In genomic region chr2:72813282-72813974, GRCm38 (mm10) we compare ENCODE assay signal across 20 mouse cellular contexts.
A peak's percentile ranks its signal among the peaks of the same experiment; 100 is the strongest.
DNase-seq lines count a peak whose midpoint lies in the region; ATAC-seq and TF ChIP-seq lines count a peak whose summit lies in the region.
"Had no signal": no experiment of that assay in that cellular context is flagged by ENCODE, and none has a peak within 500 bp of the region (broad histone marks: within the 10 kb centered on the region; RNA-seq: fewer than 3 reads in every experiment).

No protein-coding gene starts in this region.

- no peaks in the 10 kb centered on the region for H3K36me3 ChIP-seq in hindbrain, embryonic 13.5 days
- no peaks in the 10 kb centered on the region for H3K36me3 ChIP-seq in hindbrain, embryonic 10.5 days
- no peaks in the 10 kb centered on the region for H3K36me3 ChIP-seq in liver, postnatal 0 days (replicated peaks; ENCODE audit: insufficient read depth, low read length)
- H3K36me3 ChIP-seq in midbrain, embryonic 14.5 days (ENCODE audit: control insufficient read depth, insufficient read depth, low read length) = no peaks in the 10 kb centered on the region
- H3K36me3 ChIP-seq: kidney, embryonic 15.5 days; limb, embryonic 10.5 days; midbrain, embryonic 12.5 days; stomach, embryonic 15.5 days had no signal

- peaks cover 18% of the 10 kb centered on the region for H3K4me1 ChIP-seq in hindbrain, embryonic 13.5 days (replicated peaks)
- H3K4me1 ChIP-seq in hindbrain, embryonic 10.5 days (replicated peaks) = peaks cover 6% of the 10 kb centered on the region
- H3K4me1 ChIP-seq in liver, postnatal 0 days (ENCODE audit: insufficient read depth) = no peaks in the 10 kb centered on the region
- H3K4me1 ChIP-seq in midbrain, embryonic 14.5 days (ENCODE audit: control insufficient read depth, insufficient read depth, low read length) = peaks cover 4% of the 10 kb centered on the region; the same call in 1 of the 2 replicates
- H3K4me1 ChIP-seq: stomach, embryonic 15.5 days had no signal

- H3K27ac ChIP-seq in hindbrain, embryonic 13.5 days = no peak overlapping the region
- no peak overlapping the region for H3K27ac ChIP-seq in hindbrain, embryonic 10.5 days
- no peak overlapping the region for H3K27ac ChIP-seq in liver, postnatal 0 days (ENCODE audit: low read depth)
- H3K27ac ChIP-seq in midbrain, embryonic 14.5 days (replicated peaks; ENCODE audit: low read depth, low read length) = no peak overlapping the region
- H3K27ac ChIP-seq: heart, adult 2 months; hindbrain, embryonic 14.5 days; kidney, embryonic 15.5 days; limb, embryonic 10.5 days; midbrain, embryonic 12.5 days; stomach, embryonic 15.5 days had no signal

- no peaks in the 10 kb centered on the region for H3K9me3 ChIP-seq in hindbrain, embryonic 13.5 days
- peaks cover 8% of the 10 kb centered on the region for H3K9me3 ChIP-seq in hindbrain, embryonic 10.5 days
- no peaks in the 10 kb centered on the region for H3K9me3 ChIP-seq in liver, postnatal 0 days (ENCODE audit: low read length)
- H3K9me3 ChIP-seq in midbrain, embryonic 14.5 days (ENCODE audit: control insufficient read depth, low read length) = no peaks in the 10 kb centered on the region
- H3K9me3 ChIP-seq: limb, embryonic 10.5 days; midbrain, embryonic 12.5 days; stomach, embryonic 15.5 days had no signal

- no peak overlapping the region for H3K4me3 ChIP-seq in hindbrain, embryonic 13.5 days
- no peak overlapping the region for H3K4me3 ChIP-seq in hindbrain, embryonic 10.5 days
- no peak overlapping the region for H3K4me3 ChIP-seq in liver, postnatal 0 days (ENCODE audit: low read depth, low read length)
- H3K4me3 ChIP-seq in midbrain, embryonic 14.5 days (replicated peaks; ENCODE audit: low read depth, low read length) = no peak overlapping the region
- H3K4me3 ChIP-seq: heart, adult 2 months; limb, embryonic 10.5 days; stomach, embryonic 15.5 days had no signal

- TF ChIP-seq CTCF in liver, postnatal 0 days (IDR thresholded peaks at IDR 0.05; ENCODE audit: low read depth) = no peak

- peak; percentile 90 for TF ChIP-seq EP300 in liver, postnatal 0 days (IDR thresholded peaks at IDR 0.05; ENCODE audit: low read depth)

- peak overlapping the region; percentile 43; the same call in 1 of the 2 replicates for H3K4me2 ChIP-seq in hindbrain, embryonic 13.5 days
- H3K4me2 ChIP-seq in liver, postnatal 0 days (ENCODE audit: low read depth, low read length) = peak overlapping the region; percentile 22
- no peak overlapping the region for H3K4me2 ChIP-seq in midbrain, embryonic 14.5 days (ENCODE audit: low read length)
- H3K4me2 ChIP-seq: stomach, embryonic 15.5 days had no signal

- WGBS in hindbrain, embryonic 13.5 days = 53% methylated on average over 14 of the region's 14 CpGs
- WGBS in hindbrain, embryonic 10.5 days = 81% methylated on average over 14 of the region's 14 CpGs
- 49% methylated on average over 14 of the region's 14 CpGs for WGBS in liver, postnatal 0 days (ENCODE audit: insufficient replicate concordance)
- 60% methylated on average over 14 of the region's 14 CpGs for WGBS in midbrain, embryonic 14.5 days

- ATAC-seq in hindbrain, embryonic 13.5 days (ENCODE audit: low FRiP score) = no peak
- ATAC-seq in liver, postnatal 0 days = peak; percentile 73
- ATAC-seq in frontal cortex, adult (ENCODE audit: low TSS enrichment) = no peak
- no peak for ATAC-seq in midbrain, embryonic 14.5 days (ENCODE audit: low FRiP score, low TSS enrichment)
- ATAC-seq: intestine, embryonic 16.5 days had no signal

- no peak overlapping the region for H3K9ac ChIP-seq in hindbrain, embryonic 13.5 days
- H3K9ac ChIP-seq in liver, postnatal 0 days (replicated peaks) = no peak overlapping the region
- H3K9ac ChIP-seq in midbrain, embryonic 14.5 days (replicated peaks; ENCODE audit: low read length) = no peak overlapping the region
- H3K9ac ChIP-seq: midbrain, embryonic 12.5 days; stomach, embryonic 15.5 days had no signal

- DNase-seq in hindbrain, embryonic 10.5 days (ENCODE audit: low spot score) = no peak
- peak; percentile 19 for DNase-seq in liver
- no peak for DNase-seq in liver, postnatal 0 days
- DNase-seq in right cerebral cortex, postnatal 25 days = no peak
- no peak for DNase-seq in midbrain, embryonic 14.5 days
- DNase-seq: adrenal gland, postnatal 36 days; cerebellum, adult 9-11 months; gastrocnemius, postnatal 10 days; heart, adult 2 months; lung, adult 2 months; lung, postnatal 4 days had no signal

- H3K27me3 ChIP-seq in hindbrain, embryonic 13.5 days = 0 out of 2 replicates have a peak, but pooled peaks cover 2% of the 10 kb centered on the region
- H3K27me3 ChIP-seq in hindbrain, embryonic 10.5 days (ENCODE audit: insufficient read depth, poor library complexity, severe bottlenecking) = peaks cover 22% of the 10 kb centered on the region
- H3K27me3 ChIP-seq in liver, postnatal 0 days (ENCODE audit: insufficient read depth, low read length) = no peaks in the 10 kb centered on the region
- no peaks in the 10 kb centered on the region for H3K27me3 ChIP-seq in midbrain, embryonic 14.5 days (ENCODE audit: control insufficient read depth, insufficient read depth, low read length)
- H3K27me3 ChIP-seq: CH12.LX had no signal
